Mouse (Mus musculus): ENCODE measurements around the gene Proca1. TPM values are rescaled to one million over a fixed set of nuclear protein-coding genes. Genes with fewer than 3 reads are reported as not detected.

Proca1 gene
- polyA plus RNA-seq (2014; fragmentation: Nextera tagmentation; extraction: Ambion mirVana), result 2.8 and 3.5 TPM in 2 replicates

GRCm38 (mm10) chr11:78193113-78193512, at the start of gene Proca1:
Gene Proca1, plus strand, starts transcription at chr11:78193392.
- peaks cover 4% of the 10 kb centered on the region; the same call in 1 of the 2 replicates for H3K4me1 ChIP-seq (ENCODE audit: control insufficient read depth, insufficient read depth, low read length)
- no peaks in the 10 kb centered on the region for H3K27me3 ChIP-seq (ENCODE audit: control insufficient read depth, insufficient read depth, low read length)
- no peak within 1 kb of the TSS for H3K9ac ChIP-seq (replicated peaks; ENCODE audit: low read depth, low read length)
- H3K27ac ChIP-seq (ENCODE audit: low read depth, low read length), result no peak within 1 kb of the TSS
- H3K4me3 ChIP-seq (ENCODE audit: low read depth, low read length), result no peak within 1 kb of the TSS
- H3K36me3 ChIP-seq (ENCODE audit: control insufficient read depth, insufficient read depth, low read length), result peaks cover 12% of the 10 kb centered on the region; the same call in 1 of the 2 replicates
- WGBS, result 88% methylated on average over 1 of the region's 1 CpGs
- H3K4me2 ChIP-seq (ENCODE audit: low read depth, low read length), result peak within 1 kb of the TSS; percentile 28; the same call in 1 of the 2 replicates
- no peaks in the 10 kb centered on the region for H3K9me3 ChIP-seq (ENCODE audit: control insufficient read depth, low read length)
- ATAC-seq (ENCODE audit: low read depth), result no peak

GRCm38 (mm10) chr11:78143520-78143919, 49.7 kb upstream of the Proca1 start:
- WGBS, result 71% methylated on average over 2 of the region's 2 CpGs
- Histone ChIP-seq H3K9me3 (ENCODE audit: control insufficient read depth, low read length) (no peaks in the 10 kb centered on the region), H3K9ac (replicated peaks; ENCODE audit: low read depth, low read length) (no peak overlapping the region), H3K27me3 (ENCODE audit: control insufficient read depth, insufficient read depth, low read length) (no peaks in the 10 kb centered on the region), H3K4me2 (ENCODE audit: low read depth, low read length) (no peak overlapping the region), H3K27ac (ENCODE audit: low read depth, low read length) (no peak overlapping the region), H3K36me3 (ENCODE audit: control insufficient read depth, insufficient read depth, low read length) (peaks cover 18% of the 10 kb centered on the region), H3K4me3 (ENCODE audit: low read depth, low read length) (no peak overlapping the region), H3K4me1 (ENCODE audit: control insufficient read depth, insufficient read depth, low read length) (no peaks in the 10 kb centered on the region)
- no peak for ATAC-seq (ENCODE audit: low read depth)

- H3K4me1 ChIP-seq (ENCODE audit: control insufficient read depth, insufficient read depth, low read length), result no peaks in the 10 kb centered on the region
- 86% methylated on average over 5 of the region's 5 CpGs for WGBS
- no peak overlapping the region for H3K27ac ChIP-seq (ENCODE audit: low read depth, low read length)
- H3K27me3 ChIP-seq (ENCODE audit: control insufficient read depth, insufficient read depth, low read length), result no peaks in the 10 kb centered on the region
- no peak overlapping the region for H3K4me3 ChIP-seq (ENCODE audit: low read depth, low read length)
- no peak for ATAC-seq (ENCODE audit: low read depth)
- peaks cover 32% of the 10 kb centered on the region for H3K36me3 ChIP-seq (ENCODE audit: control insufficient read depth, insufficient read depth, low read length)
- H3K4me2 ChIP-seq (ENCODE audit: low read depth, low read length), result no peak overlapping the region
- H3K9ac ChIP-seq (replicated peaks; ENCODE audit: low read depth, low read length), result no peak overlapping the region
- no peaks in the 10 kb centered on the region for H3K9me3 ChIP-seq (ENCODE audit: control insufficient read depth, low read length)
Measured at GRCm38 (mm10) chr11:78146168-78146567, 47.0 kb upstream of the Proca1 start.

- Histone ChIP-seq H3K27ac (ENCODE audit: low read depth, low read length) (no peak overlapping the region), H3K36me3 (ENCODE audit: control insufficient read depth, insufficient read depth, low read length) (peaks cover 32% of the 10 kb centered on the region), H3K4me3 (ENCODE audit: low read depth, low read length) (no peak overlapping the region), H3K9me3 (ENCODE audit: control insufficient read depth, low read length) (no peaks in the 10 kb centered on the region), H3K27me3 (ENCODE audit: control insufficient read depth, insufficient read depth, low read length) (no peaks in the 10 kb centered on the region), H3K4me1 (ENCODE audit: control insufficient read depth, insufficient read depth, low read length) (no peaks in the 10 kb centered on the region), H3K9ac (replicated peaks; ENCODE audit: low read depth, low read length) (no peak overlapping the region), H3K4me2 (ENCODE audit: low read depth, low read length) (no peak overlapping the region)
- ATAC-seq (ENCODE audit: low read depth), result no peak
- WGBS, result 97% methylated on average over 6 of the region's 6 CpGs
Measured at GRCm38 (mm10) chr11:78146707-78147543, 46.3 kb upstream of the Proca1 start.

GRCm38 (mm10) chr11:78151161-78151560, 42.0 kb upstream of the Proca1 start:
- Histone ChIP-seq H3K4me3 (ENCODE audit: low read depth, low read length) (no peak overlapping the region), H3K27me3 (ENCODE audit: control insufficient read depth, insufficient read depth, low read length) (no peaks in the 10 kb centered on the region), H3K9ac (replicated peaks; ENCODE audit: low read depth, low read length) (no peak overlapping the region), H3K27ac (ENCODE audit: low read depth, low read length) (no peak overlapping the region), H3K9me3 (ENCODE audit: control insufficient read depth, low read length) (no peaks in the 10 kb centered on the region), H3K36me3 (ENCODE audit: control insufficient read depth, insufficient read depth, low read length) (peaks cover 28% of the 10 kb centered on the region), H3K4me2 (ENCODE audit: low read depth, low read length) (no peak overlapping the region), H3K4me1 (ENCODE audit: control insufficient read depth, insufficient read depth, low read length) (peaks cover 20% of the 10 kb centered on the region)
- 23% methylated on average over 1 of the region's 1 CpGs for WGBS
- ATAC-seq (ENCODE audit: low read depth), result no peak

- Histone ChIP-seq H3K9me3 (ENCODE audit: control insufficient read depth, low read length) (no peaks in the 10 kb centered on the region), H3K4me3 (ENCODE audit: low read depth, low read length) (no peak overlapping the region), H3K4me2 (ENCODE audit: low read depth, low read length) (no peak overlapping the region), H3K36me3 (ENCODE audit: control insufficient read depth, insufficient read depth, low read length) (peaks cover 31% of the 10 kb centered on the region), H3K27me3 (ENCODE audit: control insufficient read depth, insufficient read depth, low read length) (no peaks in the 10 kb centered on the region), H3K4me1 (ENCODE audit: control insufficient read depth, insufficient read depth, low read length) (peaks cover 23% of the 10 kb centered on the region), H3K9ac (replicated peaks; ENCODE audit: low read depth, low read length) (no peak overlapping the region), H3K27ac (ENCODE audit: low read depth, low read length) (peak overlapping the region; percentile 73)
- ATAC-seq (ENCODE audit: low read depth), result peak; percentile 83; the same call in 1 of the 2 replicates
- WGBS, result 29% methylated on average over 9 of the region's 9 CpGs
Measured at GRCm38 (mm10) chr11:78152299-78153231, 40.6 kb upstream of the Proca1 start.

GRCm38 (mm10) chr11:78153778-78154177, 39.4 kb upstream of the Proca1 start:
- no peaks in the 10 kb centered on the region for H3K27me3 ChIP-seq (ENCODE audit: control insufficient read depth, insufficient read depth, low read length)
- no peak overlapping the region for H3K4me3 ChIP-seq (ENCODE audit: low read depth, low read length)
- WGBS, result 60% methylated on average over 13 of the region's 13 CpGs
- H3K36me3 ChIP-seq (ENCODE audit: control insufficient read depth, insufficient read depth, low read length), result peaks cover 44% of the 10 kb centered on the region
- H3K9ac ChIP-seq (replicated peaks; ENCODE audit: low read depth, low read length), result no peak overlapping the region
- ATAC-seq (ENCODE audit: low read depth), result 0 out of 2 replicates have a peak, but pooled peaks have one; percentile 19
- peak overlapping the region; percentile 50 for H3K27ac ChIP-seq (ENCODE audit: low read depth, low read length)
- no peaks in the 10 kb centered on the region for H3K9me3 ChIP-seq (ENCODE audit: control insufficient read depth, low read length)
- peaks cover 25% of the 10 kb centered on the region for H3K4me1 ChIP-seq (ENCODE audit: control insufficient read depth, insufficient read depth, low read length)
- H3K4me2 ChIP-seq (ENCODE audit: low read depth, low read length), result no peak overlapping the region

GRCm38 (mm10) chr11:78155674-78156073, 37.5 kb upstream of the Proca1 start:
- WGBS, result 66% methylated on average over 5 of the region's 5 CpGs
- ATAC-seq (ENCODE audit: low read depth), result no peak
- no peak overlapping the region for H3K9ac ChIP-seq (replicated peaks; ENCODE audit: low read depth, low read length)
- peaks cover 26% of the 10 kb centered on the region for H3K4me1 ChIP-seq (ENCODE audit: control insufficient read depth, insufficient read depth, low read length)
- H3K27me3 ChIP-seq (ENCODE audit: control insufficient read depth, insufficient read depth, low read length), result no peaks in the 10 kb centered on the region
- H3K36me3 ChIP-seq (ENCODE audit: control insufficient read depth, insufficient read depth, low read length), result peaks cover 47% of the 10 kb centered on the region
- no peaks in the 10 kb centered on the region for H3K9me3 ChIP-seq (ENCODE audit: control insufficient read depth, low read length)
- H3K27ac ChIP-seq (ENCODE audit: low read depth, low read length), result no peak overlapping the region
- H3K4me2 ChIP-seq (ENCODE audit: low read depth, low read length), result no peak overlapping the region
- H3K4me3 ChIP-seq (ENCODE audit: low read depth, low read length), result no peak overlapping the region
